Mouse (Mus musculus) bone marrow, adult 2 months (tissue): ENCODE results near the gene Olfr573-ps1. TPM values are rescaled to one million over a fixed set of nuclear protein-coding genes. Genes with fewer than 3 reads are reported as not detected.

Experiments
- H3K27ac ChIP-seq: fragments of 200-500 bp; 2 replicates; pipeline ENCODE4 v1.5.1; 2012; ENCODE audit warnings: low read depth, mild to moderate bottlenecking, control low read depth, inconsistent platforms, low read length; ENCODE audit not compliant: control insufficient read depth, poor library complexity, insufficient read depth
- H3K4me1 ChIP-seq: fragments of 200-500 bp; 2 replicates; pipeline ENCODE4 v1.6.1; 2011; ENCODE audit warnings: low read length; ENCODE audit not compliant: control insufficient read depth, insufficient read depth
- H3K4me3 ChIP-seq: fragments of 200-500 bp; replicated peaks from 2 replicates; pipeline ENCODE3; 2011; ENCODE audit warnings: mild to moderate bottlenecking, low read depth, low read length, control low read depth; ENCODE audit not compliant: control insufficient read depth
- CTCF ChIP-seq: fragments of 200-500 bp; IDR thresholded peaks from 2 replicates; pipeline ENCODE4 v1.5.1; 2011; ENCODE audit warnings: low read length, control low read depth; ENCODE audit not compliant: control insufficient read depth, insufficient read depth
- POLR2A ChIP-seq: fragments of 200-500 bp; IDR thresholded peaks from 2 replicates; pipeline ENCODE4 v1.6.1; 2011; ENCODE audit warnings: low read depth, mild to moderate bottlenecking, control low read depth, low read length, borderline replicate concordance; ENCODE audit not compliant: control insufficient read depth
- WGBS: fragments of 180-500 bp; shearing (Covaris S2); methylation state at CpG from one replicate; pipeline ENCODE4 v1.1.7; 2018; 5-methylcytosine and 5-hydroxymethylcytosine counted together
- polyA plus RNA-seq: library from polyadenylated mRNA; stranded (reverse); fragments of >200 nt; gene quantifications from 2 replicates; pipeline ENCODE4 v1.2.4, GENCODE M21; 2011; ENCODE audit warnings: low replicate concordance; ENCODE audit not compliant: missing spikeins, insufficient read depth, insufficient read length

Olfr573-ps1 gene
- not detected in 2 replicates for polyA plus RNA-seq

DNA sequence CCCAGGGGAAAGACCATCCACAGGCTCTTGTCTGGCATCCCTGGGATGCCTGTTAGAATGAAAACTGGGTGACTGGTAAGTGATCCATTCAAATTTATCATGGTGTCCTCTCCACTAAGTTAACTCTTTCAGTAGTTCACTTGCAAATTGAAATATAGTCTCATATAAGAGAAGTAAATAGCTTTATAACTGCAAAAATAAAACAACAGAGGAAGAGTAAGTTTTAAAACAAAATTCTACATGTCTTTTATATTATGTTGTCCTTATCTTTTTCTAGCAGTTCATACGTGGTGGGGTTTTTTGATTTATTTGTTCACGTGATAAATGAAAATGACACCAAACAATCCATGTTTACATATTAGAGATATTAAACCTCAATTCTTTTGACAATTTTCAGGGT is at the start of gene Olfr573-ps1:
Gene Olfr573-ps1 (minus strand): TSS at position 101 of the 400 bp plus-strand sequence.
- WGBS: 87% methylated on average over 2 of the region's 2 CpGs
- TF ChIP-seq POLR2A: no peak
- TF ChIP-seq CTCF: no peak
- no peak within 1 kb of the TSS for H3K27ac ChIP-seq
- H3K4me1 ChIP-seq: no peaks in the 10 kb centered on the region
- H3K4me3 ChIP-seq: no peak within 1 kb of the TSS

- TF ChIP-seq CTCF (no peak), POLR2A (no peak)
- 67% methylated on average over 3 of the region's 3 CpGs for WGBS
- Histone ChIP-seq H3K27ac (no peak within 1 kb of the TSS), H3K4me1 (no peaks in the 10 kb centered on the region), H3K4me3 (no peak within 1 kb of the TSS)
Measured at GRCm38 (mm10) chr7:102989224-102989623, 46.8 kb upstream of the Olfr573-ps1 start, which contains the start of gene Olfr578. Olfr578 (minus strand) TSS chr7:102989324.

- H3K4me3 ChIP-seq: no peak within 1 kb of the TSS
- WGBS: 68% methylated on average over 2 of the region's 2 CpGs
- no peak for TF ChIP-seq POLR2A
- TF ChIP-seq CTCF: no peak
Measured at GRCm38 (mm10) chr7:102975843-102976242, 33.5 kb upstream of the Olfr573-ps1 start, which contains the start of gene Olfr577. Olfr577 (minus strand) TSS chr7:102975943.

GRCm38 (mm10) chr7:102974399-102974798 is 32.0 kb upstream of the Olfr573-ps1 start:
- 32% methylated on average over 1 of the region's 1 CpGs for WGBS
- H3K27ac ChIP-seq: no peak overlapping the region
- TF ChIP-seq CTCF: no peak
- TF ChIP-seq POLR2A: no peak
- no peak overlapping the region for H3K4me3 ChIP-seq
- no peaks in the 10 kb centered on the region for H3K4me1 ChIP-seq

More at GRCm38 (mm10) chr7:102975843-102976242, 33.5 kb upstream of the Olfr573-ps1 start, which contains the start of gene Olfr577:
- Histone ChIP-seq H3K27ac (no peak within 1 kb of the TSS), H3K4me1 (no peaks in the 10 kb centered on the region)

DNA sequence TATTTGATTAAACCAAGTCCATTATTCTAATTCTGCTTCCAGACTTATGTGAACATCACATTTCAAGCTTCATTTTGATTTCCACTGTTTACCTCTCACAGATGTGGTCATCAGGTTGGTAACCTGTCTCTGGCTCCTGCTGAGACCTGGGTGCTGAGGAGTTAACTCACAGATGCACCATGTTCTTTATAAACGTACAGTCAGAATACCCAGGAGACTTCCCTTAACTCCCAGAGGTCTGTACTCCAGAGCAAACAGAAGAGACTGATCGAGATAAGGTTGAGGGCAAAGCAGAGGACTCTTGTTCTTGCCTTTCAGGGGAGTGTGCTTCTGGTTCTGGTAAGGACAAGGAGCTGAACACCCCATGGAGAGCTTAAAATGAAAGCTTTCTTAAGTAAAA is 20.0 kb upstream of the Olfr573-ps1 start, which contains the start of gene Olfr576:
Gene Olfr576 (plus strand): TSS at position 301 of the 400 bp plus-strand sequence.
- TF ChIP-seq POLR2A: no peak
- TF ChIP-seq CTCF: no peak
- Histone ChIP-seq H3K27ac (no peak within 1 kb of the TSS), H3K4me3 (no peak within 1 kb of the TSS), H3K4me1 (no peaks in the 10 kb centered on the region)
- 33% methylated on average over 2 of the region's 2 CpGs for WGBS

GRCm38 (mm10) chr7:102958593-102958992 is 16.2 kb upstream of the Olfr573-ps1 start, which contains the start of gene Olfr575:
Olfr575 (minus strand) TSS chr7:102958775.
- Histone ChIP-seq H3K4me3 (no peak within 1 kb of the TSS), H3K4me1 (no peaks in the 10 kb centered on the region), H3K27ac (no peak within 1 kb of the TSS)
- no peak for TF ChIP-seq POLR2A
- TF ChIP-seq CTCF: no peak
- 30% methylated on average over 1 of the region's 1 CpGs for WGBS

GRCm38 (mm10) chr7:102958137-102958536 is 15.8 kb upstream of the Olfr573-ps1 start:
- Histone ChIP-seq H3K4me3 (no peak overlapping the region), H3K27ac (no peak overlapping the region), H3K4me1 (no peaks in the 10 kb centered on the region)
- no peak for TF ChIP-seq CTCF
- TF ChIP-seq POLR2A: no peak
- 66% methylated on average over 3 of the region's 3 CpGs for WGBS

- H3K27ac ChIP-seq: no peak overlapping the region
- H3K4me1 ChIP-seq: no peaks in the 10 kb centered on the region
- 61% methylated on average over 1 of the region's 1 CpGs for WGBS
- TF ChIP-seq CTCF (no peak), POLR2A (no peak)
- no peak overlapping the region for H3K4me3 ChIP-seq
Measured at GRCm38 (mm10) chr7:102950732-102951131, 8.4 kb upstream of the Olfr573-ps1 start.
